Mouse (Mus musculus): ENCODE measurements around the gene Gm49320. TPM values are rescaled to one million over a fixed set of nuclear protein-coding genes. Genes with fewer than 3 reads are reported as not detected.

Gene Gm49320
- polyA plus RNA-seq, 1 experiment from 2014 or later, result 0.93 TPM

DNA sequence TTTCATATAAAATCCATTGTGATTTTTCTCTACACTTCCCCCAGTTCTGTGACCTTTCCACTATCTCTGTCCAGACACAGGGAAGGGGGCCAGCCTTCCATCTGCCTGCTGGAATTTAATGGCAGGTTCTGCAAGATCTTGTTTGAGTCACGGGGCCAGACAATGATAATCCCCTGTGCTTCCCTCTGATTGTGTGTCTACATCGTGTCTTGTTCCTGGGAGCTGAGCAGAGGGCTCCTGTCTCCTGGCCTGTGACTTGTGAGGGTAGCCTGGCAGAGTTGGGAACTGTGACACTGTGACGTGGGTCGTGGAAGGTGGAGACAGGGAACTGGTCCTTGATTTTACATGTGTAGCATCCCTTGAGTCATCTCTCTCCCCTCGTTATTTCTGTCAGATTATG, 8.9 kb upstream of the Gm49320 start:
- Histone ChIP-seq H3K9ac (no peak overlapping the region), H3K9me3 (replicated peaks) (no peaks in the 10 kb centered on the region), H3K36me3 (ENCODE audit: poor library complexity, severe bottlenecking) (no peaks in the 10 kb centered on the region), H3K27ac (no peak overlapping the region), H3K27me3 (peaks cover 29% of the 10 kb centered on the region), H3K4me2 (no peak overlapping the region), H3K4me1 (peaks cover 6% of the 10 kb centered on the region; the same call in 1 of the 2 replicates), H3K4me3 (no peak overlapping the region)
- WGBS, result 64% methylated on average over 5 of the region's 5 CpGs
- no peak for ATAC-seq

DNA sequence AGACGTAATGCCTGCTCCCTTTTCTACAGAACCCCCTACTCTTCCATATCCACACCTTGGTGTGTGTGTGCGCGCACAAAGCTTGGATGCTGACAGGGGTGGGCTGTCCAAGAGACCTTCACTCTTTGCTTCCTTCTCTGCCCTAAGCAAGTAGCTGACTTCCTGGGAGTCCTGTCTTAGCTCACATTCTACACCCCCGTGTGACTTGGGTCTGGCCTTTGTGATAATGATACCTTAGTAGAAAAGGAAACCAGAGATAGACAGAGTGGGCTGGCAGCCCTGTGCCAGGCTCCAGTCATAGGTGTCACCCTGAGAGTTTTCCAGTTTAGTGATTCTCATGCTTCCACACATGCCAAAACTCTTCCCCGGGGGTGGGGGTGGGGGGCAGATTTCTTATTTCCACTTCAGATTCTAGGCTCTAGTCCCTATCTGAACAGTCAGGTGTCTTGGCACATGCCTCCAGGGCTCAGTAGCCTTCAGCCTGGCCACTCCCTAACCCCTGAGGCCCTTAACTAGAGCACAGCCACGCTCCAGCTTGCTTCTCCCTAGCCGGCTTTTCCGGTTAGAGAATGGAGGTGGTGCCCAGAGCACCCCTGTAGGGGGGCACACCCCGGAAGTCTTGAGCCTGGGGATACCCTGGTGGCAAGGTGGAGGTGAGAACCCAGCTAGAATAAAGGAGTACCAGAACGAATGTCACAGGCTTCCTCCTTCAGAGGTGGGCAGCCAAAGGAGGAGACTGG, 7.9 kb upstream of the Gm49320 start:
- Histone ChIP-seq H3K9me3 (replicated peaks) (no peaks in the 10 kb centered on the region), H3K27ac (no peak overlapping the region), H3K4me2 (no peak overlapping the region), H3K36me3 (ENCODE audit: poor library complexity, severe bottlenecking) (no peaks in the 10 kb centered on the region), H3K4me1 (peaks cover 6% of the 10 kb centered on the region; the same call in 1 of the 2 replicates), H3K9ac (no peak overlapping the region), H3K27me3 (peaks cover 24% of the 10 kb centered on the region), H3K4me3 (no peak overlapping the region)
- 66% methylated on average over 10 of the region's 10 CpGs for WGBS
- no peak for ATAC-seq

DNA sequence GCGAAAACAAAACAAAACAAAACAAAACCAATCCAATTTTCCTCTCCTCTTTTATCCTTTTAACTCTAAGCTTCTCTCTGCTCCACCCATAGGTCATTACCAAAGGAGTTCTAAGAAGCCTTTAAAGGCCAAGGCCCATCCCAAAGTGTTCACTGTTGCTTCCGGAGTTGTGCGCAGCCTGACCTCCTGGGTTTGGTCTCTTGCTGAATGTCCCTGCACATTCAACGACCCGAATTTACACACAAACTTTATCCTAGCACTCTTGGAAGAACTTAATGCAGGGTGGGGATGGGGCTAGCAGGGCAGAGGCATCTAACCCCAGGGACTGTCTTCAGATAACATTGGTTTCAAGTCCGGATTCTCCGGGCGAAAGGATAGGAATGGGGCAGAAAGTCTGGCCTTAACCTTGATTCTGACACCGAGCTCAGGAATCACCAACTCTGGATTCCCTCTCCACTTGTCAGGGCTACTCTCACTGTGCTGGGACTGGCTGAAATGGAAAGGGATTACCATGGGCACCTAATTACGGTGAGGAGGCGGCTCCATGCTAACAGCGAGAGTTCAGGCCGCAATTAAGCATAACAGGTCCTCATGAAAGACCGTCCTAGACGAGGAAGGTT, 741 bp upstream of the Gm49320 start:
- Histone ChIP-seq H3K4me1 (peaks cover 34% of the 10 kb centered on the region), H3K27ac (peak overlapping the region; percentile 94), H3K36me3 (ENCODE audit: poor library complexity, severe bottlenecking) (peaks cover 21% of the 10 kb centered on the region), H3K27me3 (no peaks in the 10 kb centered on the region), H3K9me3 (replicated peaks) (no peaks in the 10 kb centered on the region), H3K4me2 (peak overlapping the region; percentile 89), H3K9ac (peak overlapping the region; percentile 75), H3K4me3 (peak overlapping the region; percentile 69)
- WGBS, result 15% methylated on average over 15 of the region's 15 CpGs
- ATAC-seq, result no peak

GRCm38 (mm10) chr8:4239193-4239890, 677 bp downstream of the Gm49320 start:
- H3K27ac ChIP-seq, result peak overlapping the region; percentile 83
- peak overlapping the region; percentile 69 for H3K4me3 ChIP-seq
- H3K4me2 ChIP-seq, result peak overlapping the region; percentile 89
- no peaks in the 10 kb centered on the region for H3K27me3 ChIP-seq
- peak overlapping the region; percentile 75 for H3K9ac ChIP-seq
- ATAC-seq, result peak; percentile 28
- H3K36me3 ChIP-seq (ENCODE audit: poor library complexity, severe bottlenecking), result peaks cover 36% of the 10 kb centered on the region
- no peaks in the 10 kb centered on the region for H3K9me3 ChIP-seq (replicated peaks)
- WGBS, result 14% methylated on average over 19 of the region's 19 CpGs
- H3K4me1 ChIP-seq, result peaks cover 34% of the 10 kb centered on the region

GRCm38 (mm10) chr8:4245061-4245460, 6.4 kb downstream of the Gm49320 start:
- peaks cover 90% of the 10 kb centered on the region for H3K36me3 ChIP-seq (ENCODE audit: poor library complexity, severe bottlenecking)
- H3K4me3 ChIP-seq, result no peak overlapping the region
- no peak for ATAC-seq

DNA sequence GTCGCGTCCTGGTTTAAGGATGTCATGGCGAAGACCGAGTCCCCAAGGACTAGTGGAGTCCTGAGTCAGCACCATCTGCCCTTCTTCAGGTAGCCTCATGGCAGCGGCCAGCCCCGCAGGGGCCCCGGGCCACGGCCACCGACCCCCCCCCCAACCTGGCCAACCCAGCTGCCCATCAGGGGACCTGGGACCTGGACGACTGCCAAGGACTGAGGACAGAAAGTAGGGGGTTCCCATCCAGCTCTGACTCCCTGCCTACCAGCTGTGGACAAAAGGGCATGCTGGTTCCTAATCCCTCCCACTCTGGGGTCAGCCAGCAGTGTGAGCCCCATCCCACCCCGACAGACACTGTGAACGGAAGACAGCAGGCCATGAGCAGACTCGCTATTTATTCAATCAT, 7.1 kb downstream of the Gm49320 start:
- Histone ChIP-seq H3K9ac (no peak overlapping the region), H3K27me3 (peaks cover 4% of the 10 kb centered on the region; the same call in 1 of the 2 replicates), H3K36me3 (ENCODE audit: poor library complexity, severe bottlenecking) (peaks cover 87% of the 10 kb centered on the region), H3K4me3 (no peak overlapping the region), H3K27ac (no peak overlapping the region), H3K9me3 (replicated peaks) (no peaks in the 10 kb centered on the region), H3K4me2 (no peak overlapping the region), H3K4me1 (peaks cover 24% of the 10 kb centered on the region)
- no peak for ATAC-seq
- 93% methylated on average over 12 of the region's 13 CpGs for WGBS

More at GRCm38 (mm10) chr8:4245061-4245460, 6.4 kb downstream of the Gm49320 start:
- H3K4me2 ChIP-seq, result no peak overlapping the region
- WGBS, result 97% methylated on average over 5 of the region's 5 CpGs
- H3K9ac ChIP-seq, result no peak overlapping the region
- no peak overlapping the region for H3K27ac ChIP-seq
- H3K27me3 ChIP-seq, result peaks cover 4% of the 10 kb centered on the region; the same call in 1 of the 2 replicates
- peaks cover 24% of the 10 kb centered on the region for H3K4me1 ChIP-seq
- H3K9me3 ChIP-seq (replicated peaks), result no peaks in the 10 kb centered on the region

DNA sequence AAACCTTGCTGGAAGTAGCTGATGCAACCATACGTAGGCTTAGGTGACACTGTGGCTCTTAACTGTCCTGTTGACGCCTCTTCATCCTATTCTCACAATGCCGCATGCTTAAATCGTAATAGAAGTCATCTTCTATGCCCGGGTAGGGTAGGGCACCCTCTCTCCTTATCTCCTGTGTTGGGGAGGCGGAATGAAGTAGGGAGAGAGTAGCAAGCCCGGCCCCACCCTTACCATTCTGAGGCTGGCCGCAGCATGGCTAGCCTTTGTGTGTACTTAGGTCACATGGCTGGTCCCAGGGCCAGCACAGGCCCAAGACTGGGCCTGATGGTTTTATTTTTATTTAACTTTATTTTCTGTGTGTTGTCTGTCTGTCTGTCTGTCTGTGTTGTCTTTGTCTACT, 8.6 kb downstream of the Gm49320 start:
- Histone ChIP-seq H3K36me3 (ENCODE audit: poor library complexity, severe bottlenecking) (peaks cover 77% of the 10 kb centered on the region), H3K9me3 (replicated peaks) (no peaks in the 10 kb centered on the region)

DNA sequence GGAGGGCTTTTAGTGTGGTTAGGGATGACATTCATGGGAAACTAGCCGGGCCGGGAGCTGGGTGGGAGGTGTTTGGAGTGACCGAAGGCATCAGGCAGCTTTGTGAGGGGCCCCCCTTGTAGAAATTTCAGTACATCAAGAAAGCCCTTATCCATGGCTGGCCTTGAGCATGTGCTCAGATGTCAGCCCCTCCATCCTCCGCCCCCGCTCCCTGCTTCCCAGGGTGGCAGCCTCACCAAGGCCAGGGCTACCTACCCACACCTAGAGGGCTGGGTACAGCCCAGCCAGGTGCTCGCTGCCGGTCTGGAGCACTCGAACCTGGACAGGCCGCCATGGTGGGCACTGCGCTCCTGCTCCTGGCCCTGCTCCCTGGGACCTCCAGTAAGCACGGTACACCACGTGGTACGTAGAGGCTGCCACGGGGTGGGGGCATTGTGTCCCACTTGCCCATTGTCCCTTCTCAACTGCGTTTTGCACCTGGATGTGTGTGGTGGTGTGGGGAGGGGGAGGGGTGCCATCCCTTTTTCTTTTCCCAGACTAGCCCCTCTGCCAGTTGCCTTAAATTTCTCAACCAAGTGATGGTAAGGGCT, 9.4 kb downstream of the Gm49320 start, which contains the start of gene Tgfbr3l:
Gene Tgfbr3l, plus strand, starts transcription at position 264 of the 590 bp plus-strand sequence.
- no peak within 1 kb of the TSS for H3K27ac ChIP-seq
- no peak for ATAC-seq

More for the DNA sequence above, 8.6 kb downstream of the Gm49320 start:
- Histone ChIP-seq H3K27me3 (peaks cover 4% of the 10 kb centered on the region; the same call in 1 of the 2 replicates), H3K4me1 (peaks cover 14% of the 10 kb centered on the region), H3K27ac (no peak overlapping the region), H3K4me3 (no peak overlapping the region), H3K9ac (no peak overlapping the region), H3K4me2 (no peak overlapping the region)
- no peak for ATAC-seq
- 91% methylated on average over 8 of the region's 8 CpGs for WGBS

DNA sequence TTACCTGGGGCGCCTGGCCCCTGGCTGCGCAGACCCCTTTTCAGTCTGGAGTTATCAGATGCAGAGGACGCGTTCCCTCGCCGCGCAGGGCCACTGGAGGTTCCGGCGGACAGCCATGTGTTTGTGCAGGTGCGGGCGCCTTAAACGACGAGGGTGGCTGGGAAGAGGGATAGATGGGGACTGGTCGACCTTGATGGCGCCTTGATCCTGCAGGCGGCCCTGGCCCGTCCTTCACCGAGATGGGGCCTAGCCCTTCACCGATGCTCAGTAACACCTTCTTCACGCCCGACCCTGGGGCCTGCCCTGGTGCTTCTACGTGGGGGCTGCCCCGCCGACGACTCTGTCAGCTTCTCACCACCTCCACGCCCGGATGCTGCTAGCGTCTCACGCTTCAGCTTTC, 10.5 kb downstream of the Gm49320 start:
- Histone ChIP-seq H3K27ac (no peak overlapping the region), H3K36me3 (ENCODE audit: poor library complexity, severe bottlenecking) (peaks cover 57% of the 10 kb centered on the region), H3K4me2 (no peak overlapping the region), H3K9me3 (replicated peaks) (no peaks in the 10 kb centered on the region), H3K4me3 (no peak overlapping the region), H3K27me3 (peaks cover 4% of the 10 kb centered on the region; the same call in 1 of the 2 replicates), H3K4me1 (peaks cover 26% of the 10 kb centered on the region), H3K9ac (peak overlapping the region; percentile 51)
- WGBS, result 19% methylated on average over 29 of the region's 29 CpGs
- no peak for ATAC-seq

More for the DNA sequence above, 9.4 kb downstream of the Gm49320 start, which contains the start of gene Tgfbr3l:
- peaks cover 4% of the 10 kb centered on the region; the same call in 1 of the 2 replicates for H3K27me3 ChIP-seq
- peaks cover 18% of the 10 kb centered on the region for H3K4me1 ChIP-seq
- H3K36me3 ChIP-seq (ENCODE audit: poor library complexity, severe bottlenecking), result peaks cover 69% of the 10 kb centered on the region
- H3K4me2 ChIP-seq, result no peak within 1 kb of the TSS
- no peaks in the 10 kb centered on the region for H3K9me3 ChIP-seq (replicated peaks)
- H3K9ac ChIP-seq, result peak within 1 kb of the TSS; percentile 51
- 85% methylated on average over 15 of the region's 15 CpGs for WGBS
- H3K4me3 ChIP-seq, result no peak within 1 kb of the TSS

GRCm38 (mm10) chr8:4250306-4250970, 11.8 kb downstream of the Gm49320 start:
- peaks cover 28% of the 10 kb centered on the region for H3K4me1 ChIP-seq
- no peak overlapping the region for H3K27ac ChIP-seq
- H3K27me3 ChIP-seq, result peaks cover 4% of the 10 kb centered on the region; the same call in 1 of the 2 replicates
- no peak overlapping the region for H3K4me2 ChIP-seq
- H3K9me3 ChIP-seq (replicated peaks), result no peaks in the 10 kb centered on the region
- peak; percentile 34 for ATAC-seq
- H3K36me3 ChIP-seq (ENCODE audit: poor library complexity, severe bottlenecking), result peaks cover 56% of the 10 kb centered on the region
- no peak overlapping the region for H3K9ac ChIP-seq
- 31% methylated on average over 26 of the region's 26 CpGs for WGBS
- no peak overlapping the region for H3K4me3 ChIP-seq

DNA sequence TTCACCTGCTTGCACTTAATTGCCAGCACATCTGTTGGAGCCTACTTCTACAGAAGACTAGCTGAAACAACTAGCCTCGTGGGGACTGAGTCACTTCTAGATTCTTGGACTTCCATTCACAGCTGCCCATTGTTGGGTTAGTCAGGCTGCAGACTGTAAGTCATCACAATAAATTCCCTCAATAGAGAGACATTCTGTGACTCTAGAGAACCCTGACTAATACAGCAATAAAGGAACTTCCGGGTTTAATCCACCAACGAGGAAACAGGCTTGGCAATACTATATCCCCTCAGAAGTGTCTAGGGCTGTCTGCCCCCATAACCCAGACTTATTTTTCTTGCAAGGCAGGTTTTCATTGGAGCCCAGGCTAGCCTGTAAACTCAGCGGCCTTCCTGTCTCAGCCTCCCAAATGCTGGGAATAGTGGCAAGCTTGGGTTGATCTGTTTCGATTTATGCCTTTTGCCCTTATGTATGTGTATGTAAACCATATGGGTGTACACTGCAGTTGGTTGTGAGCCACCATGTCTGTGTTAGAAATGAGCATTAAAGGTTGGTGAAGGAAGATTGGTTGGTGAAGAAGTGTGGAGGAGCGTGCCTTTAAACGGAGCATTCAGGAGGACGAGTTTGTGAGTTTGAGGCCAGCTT, 13.6 kb downstream of the Gm49320 start:
- 46% methylated on average over 8 of the region's 8 CpGs for WGBS
- H3K9ac ChIP-seq, result peak overlapping the region; percentile 89
- peaks cover 56% of the 10 kb centered on the region for H3K36me3 ChIP-seq (ENCODE audit: poor library complexity, severe bottlenecking)
- H3K4me3 ChIP-seq, result peak overlapping the region; percentile 89
- no peaks in the 10 kb centered on the region for H3K9me3 ChIP-seq (replicated peaks)
- peak overlapping the region; percentile 93; the same call in 1 of the 2 replicates for H3K27ac ChIP-seq
- peaks cover 41% of the 10 kb centered on the region for H3K4me1 ChIP-seq
- H3K4me2 ChIP-seq, result peak overlapping the region; percentile 69
- peaks cover 4% of the 10 kb centered on the region; the same call in 1 of the 2 replicates for H3K27me3 ChIP-seq
- no peak for ATAC-seq
